Mouse (Mus musculus) kidney, postnatal 0 days (tissue): ENCODE measurements at regions not wholly inside any gene's neighbourhood (a gene's known extent, or its start where the extent isn't known, plus 50 kb on each side); places are given as distances from the start of the nearest gene placed in this dataset.

Experiments
- ATAC-seq: fragments of 200-750 bp; cut with Nextera tagmentation; replicated peaks from 2 replicates; pipeline ENCODE4 v1.8.0; 2017; ENCODE audit warnings: low read depth, moderate number of reproducible peaks, moderate TSS enrichment, moderate library complexity; ENCODE audit not compliant: low FRiP score
- DNase-seq: peaks from one replicate; pipeline ENCODE4 v3.0.0-alpha.2; 2016; ENCODE audit warnings: low spot score
- H3K27ac ChIP-seq: fragments of 300-500 bp; sonication (generic); 2 replicates; pipeline ENCODE4 v1.5.1; 2014; ENCODE audit warnings: mild to moderate bottlenecking
- H3K27me3 ChIP-seq: fragments of 300-500 bp; sonication (generic); 2 replicates; pipeline ENCODE4 v1.6.1; 2014; ENCODE audit warnings: low read length, mixed read lengths; ENCODE audit not compliant: insufficient read depth
- H3K36me3 ChIP-seq: fragments of 300-500 bp; sonication (generic); 2 replicates; pipeline ENCODE4 v1.6.1; 2014; ENCODE audit warnings: low read length, mixed read lengths; ENCODE audit not compliant: insufficient read depth
- H3K4me1 ChIP-seq: fragments of 300-500 bp; sonication (generic); replicated peaks from 2 replicates; pipeline ENCODE4 v1.6.1; 2014; ENCODE audit warnings: antibody characterized with exemption, low read length, mixed read lengths; ENCODE audit not compliant: insufficient read depth
- H3K4me2 ChIP-seq: fragments of 300-500 bp; sonication (generic); 2 replicates; pipeline ENCODE4 v1.6.1; 2014; ENCODE audit warnings: mild to moderate bottlenecking, low read length, moderate library complexity, mixed read lengths
- H3K4me3 ChIP-seq: fragments of 300-500 bp; sonication (generic); replicated peaks from 2 replicates; pipeline ENCODE4 v1.5.1; 2014; ENCODE audit warnings: low read depth, low read length
- H3K9ac ChIP-seq: fragments of 300-500 bp; sonication (generic); 2 replicates; pipeline ENCODE4 v1.6.1; 2014; ENCODE audit warnings: low read depth, low read length
- H3K9me3 ChIP-seq: fragments of 300-500 bp; sonication (generic); replicated peaks from 2 replicates; pipeline ENCODE4 v1.6.1; 2016; ENCODE audit warnings: low read length, inconsistent platforms, mixed read lengths
- CTCF ChIP-seq: IDR thresholded peaks from 2 replicates; pipeline ENCODE4 v1.5.1; 2016; ENCODE audit warnings: antibody characterized with exemption, low read depth, mild to moderate bottlenecking, moderate library complexity
- WGBS: fragments of 180-500 bp; shearing (Covaris S2); extraction: QIAGEN DNeasy Blood & Tissue Kit; methylation state at CpG from one replicate; pipeline ENCODE4 v1.1.7; 2014; 5-methylcytosine and 5-hydroxymethylcytosine counted together

GRCm38 (mm10) chr13:82264236-82264635 lies 481.4 kb downstream of the Cetn3 start:
- Histone ChIP-seq H3K27me3 (no peaks in the 10 kb centered on the region), H3K36me3 (no peaks in the 10 kb centered on the region), H3K27ac (no peak overlapping the region), H3K9ac (no peak overlapping the region), H3K4me3 (no peak overlapping the region), H3K4me1 (no peaks in the 10 kb centered on the region), H3K4me2 (no peak overlapping the region), H3K9me3 (no peaks in the 10 kb centered on the region)
- no peak for TF ChIP-seq CTCF
- no peak for ATAC-seq
- no peak for DNase-seq
- WGBS = 81% methylated on average over 2 of the region's 2 CpGs

- DNase-seq = no peak
- Histone ChIP-seq H3K27me3 (no peaks in the 10 kb centered on the region), H3K27ac (no peak overlapping the region), H3K9ac (no peak overlapping the region), H3K9me3 (no peaks in the 10 kb centered on the region), H3K4me1 (no peaks in the 10 kb centered on the region), H3K4me3 (no peak overlapping the region), H3K36me3 (no peaks in the 10 kb centered on the region), H3K4me2 (no peak overlapping the region)
- WGBS = 58% methylated on average over 3 of the region's 3 CpGs
- no peak for ATAC-seq
- no peak for TF ChIP-seq CTCF
Observed at GRCm38 (mm10) chr13:82265170-82265569, 482.3 kb downstream of the Cetn3 start.

DNA sequence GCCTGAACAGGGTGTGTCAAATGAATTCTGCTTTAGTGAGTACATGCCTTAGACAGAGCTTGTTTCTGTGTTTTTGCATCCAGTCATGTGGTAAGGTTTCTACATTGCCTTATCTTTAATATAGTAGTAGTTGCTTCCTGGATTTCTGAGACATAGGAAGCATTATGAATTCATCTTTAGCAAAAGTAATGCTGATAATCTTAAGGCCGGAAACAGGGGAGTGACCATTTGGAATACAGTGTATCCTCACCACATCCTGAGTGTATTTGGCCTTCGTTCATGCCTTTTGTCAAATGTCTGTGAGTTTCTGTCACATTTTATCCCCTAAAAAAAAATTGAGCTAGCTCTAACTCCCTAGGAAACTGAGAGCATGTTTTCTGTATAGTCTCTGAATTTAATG lies 482.9 kb downstream of the Cetn3 start:
- no peak for TF ChIP-seq CTCF
- Histone ChIP-seq H3K4me2 (no peak overlapping the region), H3K4me3 (no peak overlapping the region), H3K36me3 (no peaks in the 10 kb centered on the region), H3K27ac (no peak overlapping the region), H3K9ac (no peak overlapping the region), H3K9me3 (no peaks in the 10 kb centered on the region), H3K4me1 (no peaks in the 10 kb centered on the region), H3K27me3 (no peaks in the 10 kb centered on the region)
- WGBS = 63% methylated on average over 2 of the region's 2 CpGs
- DNase-seq (peak; percentile 33), ATAC-seq (no peak)

GRCm38 (mm10) chr13:82274733-82275132 lies 491.9 kb downstream of the Cetn3 start:
- H3K27me3 ChIP-seq = no peaks in the 10 kb centered on the region
- no peak overlapping the region for H3K4me3 ChIP-seq
- no peak overlapping the region for H3K27ac ChIP-seq
- no peak for TF ChIP-seq CTCF
- ATAC-seq (no peak), DNase-seq (no peak)
- no peak overlapping the region for H3K9ac ChIP-seq
- no peaks in the 10 kb centered on the region for H3K9me3 ChIP-seq
- H3K36me3 ChIP-seq = no peaks in the 10 kb centered on the region
- H3K4me2 ChIP-seq = no peak overlapping the region
- WGBS = 57% methylated on average over 3 of the region's 3 CpGs
- H3K4me1 ChIP-seq = no peaks in the 10 kb centered on the region

DNA sequence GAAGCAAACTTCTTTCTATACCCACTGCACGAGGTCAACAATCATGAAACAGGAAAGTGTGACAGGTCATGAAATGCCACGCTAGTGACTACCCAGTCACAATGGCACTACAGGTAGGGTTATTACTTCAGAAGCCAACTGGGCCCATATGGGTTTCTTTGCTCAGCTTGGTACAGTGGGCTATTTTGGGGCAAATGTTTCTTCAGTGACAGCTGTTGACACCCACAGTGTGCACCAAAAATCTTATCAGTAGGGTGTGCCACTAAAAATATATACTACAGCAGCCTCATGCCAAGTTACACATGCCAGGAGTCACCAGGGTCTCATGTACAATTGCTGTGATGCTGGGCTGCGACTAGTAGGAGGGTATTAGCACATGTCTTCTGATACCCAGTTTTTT lies 493.1 kb downstream of the Cetn3 start:
- Histone ChIP-seq H3K27me3 (no peaks in the 10 kb centered on the region), H3K4me2 (no peak overlapping the region), H3K9me3 (no peaks in the 10 kb centered on the region), H3K27ac (no peak overlapping the region), H3K4me1 (no peaks in the 10 kb centered on the region), H3K4me3 (no peak overlapping the region), H3K36me3 (no peaks in the 10 kb centered on the region), H3K9ac (no peak overlapping the region)
- no peak for TF ChIP-seq CTCF
- WGBS = 86% methylated on average over 3 of the region's 3 CpGs
- ATAC-seq = no peak
- no peak for DNase-seq

DNA sequence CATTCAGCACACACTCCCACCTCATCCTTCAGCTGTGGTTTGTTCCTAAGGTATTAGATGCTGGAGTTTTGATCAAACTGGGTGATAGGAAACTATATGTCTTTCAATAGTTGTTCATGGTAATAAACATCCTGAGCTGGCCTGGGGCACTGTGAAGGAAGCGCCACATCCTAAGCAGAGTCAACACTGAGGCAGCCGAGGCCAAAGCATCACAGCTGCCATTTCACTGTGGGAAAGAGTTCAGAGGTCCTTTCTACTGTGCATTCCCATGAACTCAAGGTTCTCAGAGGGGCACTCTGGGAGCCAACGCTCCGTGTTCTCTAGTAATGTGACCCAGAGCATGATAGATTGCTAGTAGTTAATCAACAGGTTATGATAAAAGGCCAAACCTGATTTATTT lies 497.9 kb downstream of the Cetn3 start:
- Histone ChIP-seq H3K4me1 (no peaks in the 10 kb centered on the region), H3K36me3 (no peaks in the 10 kb centered on the region), H3K27me3 (no peaks in the 10 kb centered on the region), H3K4me2 (no peak overlapping the region), H3K9me3 (no peaks in the 10 kb centered on the region), H3K27ac (no peak overlapping the region), H3K4me3 (no peak overlapping the region), H3K9ac (no peak overlapping the region)
- DNase-seq = peak; percentile 6
- ATAC-seq = no peak
- WGBS = 24% methylated on average over 4 of the region's 4 CpGs
- no peak for TF ChIP-seq CTCF

DNA sequence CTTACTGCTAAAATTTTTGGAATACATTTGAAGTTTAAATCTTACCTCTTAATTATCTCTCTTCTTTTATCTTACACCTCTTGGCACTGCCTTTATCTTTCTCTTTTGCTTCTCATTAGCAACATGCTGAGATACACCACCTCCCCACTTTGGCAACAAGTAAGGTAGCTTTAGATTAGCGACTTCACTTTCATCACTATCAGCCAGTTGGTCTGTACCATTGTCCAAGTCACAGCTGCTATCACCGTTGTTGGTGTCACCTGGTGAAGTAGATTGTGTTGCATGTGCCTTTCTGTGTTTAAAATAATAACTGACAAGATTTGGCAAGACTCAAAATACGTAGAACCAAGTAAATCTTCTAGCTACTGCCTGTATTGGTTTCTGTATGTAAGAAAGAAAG lies 513.0 kb downstream of the Cetn3 start:
- Histone ChIP-seq H3K4me3 (no peak overlapping the region), H3K9me3 (no peaks in the 10 kb centered on the region), H3K4me1 (no peaks in the 10 kb centered on the region), H3K27ac (no peak overlapping the region), H3K27me3 (no peaks in the 10 kb centered on the region), H3K4me2 (no peak overlapping the region), H3K36me3 (no peaks in the 10 kb centered on the region), H3K9ac (no peak overlapping the region)
- DNase-seq (no peak), ATAC-seq (no peak)
- 69% methylated on average over 3 of the region's 3 CpGs for WGBS
- no peak for TF ChIP-seq CTCF
